Mouse (Mus musculus): ENCODE results near the gene Ralgps2.

GRCm38 (mm10) chr1:156968107-156968506 lies 28.7 kb upstream of the Ralgps2 start:
- no peak for TF ChIP-seq POLR2A (IDR thresholded peaks at IDR 0.05; ENCODE audit: insufficient read length, low read depth)
- TF ChIP-seq MAX (IDR thresholded peaks at IDR 0.05; ENCODE audit: low read depth), result no peak
